ENCODE assay signal across 12 mouse cellular contexts in the genomic region with DNA sequence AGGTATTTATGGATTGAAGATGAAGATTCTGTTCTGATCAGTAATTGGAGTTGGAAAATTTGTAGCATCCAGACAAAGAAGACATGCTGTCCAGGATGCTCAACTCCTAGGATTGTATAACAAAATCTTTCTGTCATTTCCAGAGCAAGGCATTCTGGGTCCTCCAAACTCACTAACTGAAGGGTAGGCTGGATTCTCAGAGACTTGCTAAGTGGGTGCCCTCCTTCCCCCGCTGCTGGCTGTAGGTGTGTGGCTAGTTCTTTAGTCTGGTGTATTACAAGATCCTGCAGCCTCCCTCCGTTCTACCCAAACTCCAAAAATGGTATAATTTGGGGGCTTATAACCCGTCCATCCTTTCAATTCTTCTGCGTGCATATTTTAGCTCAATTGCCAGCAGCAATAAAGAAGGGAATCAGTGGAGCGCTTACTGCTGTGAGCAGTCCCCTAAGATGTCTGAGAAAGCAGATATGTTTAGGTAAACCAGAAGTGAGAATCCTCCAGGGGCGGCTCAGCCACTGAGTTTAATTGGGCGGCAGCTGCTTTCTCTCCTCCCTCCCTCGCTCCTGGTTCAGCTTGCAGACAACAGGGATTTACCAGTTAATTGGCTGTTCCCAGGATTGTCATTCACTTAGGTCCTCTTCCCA.
DNase-seq lines count a peak whose midpoint lies in the region; ATAC-seq lines count a peak whose summit lies in the region.
"Had no signal": no experiment of that assay in that cellular context is flagged by ENCODE, and none has a peak within 500 bp of the region (broad histone marks: within the 10 kb centered on the region; RNA-seq: fewer than 3 reads in every experiment).

No protein-coding gene starts in this region.

- peak; percentile 28 to 36 for DNase-seq in frontal cortex, postnatal 36 days (ENCODE audit: low spot score in 2 of 2)
- no peak for DNase-seq in frontal cortex, postnatal 10 days (ENCODE audit: low spot score in 2 of 2)
- DNase-seq in brain, adult 2 months (ENCODE audit: low read depth, low spot score) = peak; percentile 72
- no peak for DNase-seq in thymus, postnatal 0 days (ENCODE audit: low spot score)
- DNase-seq in urinary bladder, postnatal 25 days (ENCODE audit: low spot score) = no peak
- DNase-seq in ovary, postnatal 10 days (ENCODE audit: low spot score) = no peak
- DNase-seq: B cell, adult 2 months; layer of hippocampus, adult 9-11 months had no signal

- H3K27ac ChIP-seq in forebrain, embryonic 16.5 days (ENCODE audit: low read length) = no peak overlapping the region
- peak overlapping the region; percentile 57; the same call in 1 of the 2 replicates for H3K27ac ChIP-seq in midbrain, embryonic 15.5 days
- H3K27ac ChIP-seq: heart, embryonic 15.5 days had no signal

- H3K27me3 ChIP-seq in forebrain, embryonic 16.5 days (replicated peaks; ENCODE audit: control insufficient read depth, insufficient read depth, low read length) = no peaks in the 10 kb centered on the region
- H3K27me3 ChIP-seq in midbrain, embryonic 15.5 days (replicated peaks) = no peaks in the 10 kb centered on the region
- H3K27me3 ChIP-seq: heart, embryonic 15.5 days; Patski had no signal

- no peak overlapping the region for H3K4me3 ChIP-seq in forebrain, embryonic 16.5 days (replicated peaks; ENCODE audit: low read length)
- no peak overlapping the region for H3K4me3 ChIP-seq in midbrain, embryonic 15.5 days
- H3K4me3 ChIP-seq: heart, embryonic 15.5 days had no signal

- H3K9me3 ChIP-seq in forebrain, embryonic 16.5 days (ENCODE audit: control insufficient read depth, low read length) = no peaks in the 10 kb centered on the region
- H3K9me3 ChIP-seq in midbrain, embryonic 15.5 days = no peaks in the 10 kb centered on the region
- H3K9me3 ChIP-seq: heart, embryonic 15.5 days had no signal

- H3K36me3 ChIP-seq in forebrain, embryonic 16.5 days (ENCODE audit: control insufficient read depth, insufficient read depth) = no peaks in the 10 kb centered on the region
- no peaks in the 10 kb centered on the region for H3K36me3 ChIP-seq in midbrain, embryonic 15.5 days (replicated peaks)
- H3K36me3 ChIP-seq: heart, embryonic 15.5 days had no signal

- peak; percentile 41 for ATAC-seq in forebrain, embryonic 16.5 days
- ATAC-seq in midbrain, embryonic 15.5 days (replicated peaks) = peak; percentile 57
- ATAC-seq: Patski had no signal

- peaks cover 11% of the 10 kb centered on the region for H3K4me1 ChIP-seq in forebrain, embryonic 16.5 days (replicated peaks; ENCODE audit: control insufficient read depth, insufficient read depth, low read length)
- peaks cover 8% of the 10 kb centered on the region for H3K4me1 ChIP-seq in midbrain, embryonic 15.5 days

- H3K4me2 ChIP-seq in forebrain, embryonic 16.5 days (ENCODE audit: low read length) = peak overlapping the region; percentile 17; the same call in 1 of the 2 replicates
- H3K4me2 ChIP-seq in midbrain, embryonic 15.5 days = 0 out of 2 replicates have a peak overlapping the region, but pooled peaks have one; percentile 4
- H3K4me2 ChIP-seq: heart, embryonic 15.5 days had no signal

- 0 out of 2 replicates have a peak overlapping the region, but pooled peaks have one; percentile 10 for H3K9ac ChIP-seq in forebrain, embryonic 16.5 days (replicated peaks; ENCODE audit: low read depth, low read length)
- H3K9ac ChIP-seq in midbrain, embryonic 15.5 days = no peak overlapping the region
- H3K9ac ChIP-seq: heart, embryonic 15.5 days had no signal

- WGBS in forebrain, embryonic 16.5 days = 11% methylated on average over 8 of the region's 8 CpGs
- 14% methylated on average over 8 of the region's 8 CpGs for WGBS in midbrain, embryonic 15.5 days

Comparison
In these comparisons a context has a peak if more than half of its experiments do, and no peak if none do; other contexts are left out.
1. DNase-seq: peak in frontal cortex, postnatal 36 days (2 of 2) and brain, adult 2 months (single experiment); none in frontal cortex, postnatal 10 days (0 of 2), thymus, postnatal 0 days (single experiment), urinary bladder, postnatal 25 days (single experiment) and ovary, postnatal 10 days (single experiment).